Mouse (Mus musculus): ENCODE measurements around the gene Atp5c1.
A peak's percentile ranks its signal among the peaks of the same experiment; 100 is the strongest.

Atp5c1 gene

DNA sequence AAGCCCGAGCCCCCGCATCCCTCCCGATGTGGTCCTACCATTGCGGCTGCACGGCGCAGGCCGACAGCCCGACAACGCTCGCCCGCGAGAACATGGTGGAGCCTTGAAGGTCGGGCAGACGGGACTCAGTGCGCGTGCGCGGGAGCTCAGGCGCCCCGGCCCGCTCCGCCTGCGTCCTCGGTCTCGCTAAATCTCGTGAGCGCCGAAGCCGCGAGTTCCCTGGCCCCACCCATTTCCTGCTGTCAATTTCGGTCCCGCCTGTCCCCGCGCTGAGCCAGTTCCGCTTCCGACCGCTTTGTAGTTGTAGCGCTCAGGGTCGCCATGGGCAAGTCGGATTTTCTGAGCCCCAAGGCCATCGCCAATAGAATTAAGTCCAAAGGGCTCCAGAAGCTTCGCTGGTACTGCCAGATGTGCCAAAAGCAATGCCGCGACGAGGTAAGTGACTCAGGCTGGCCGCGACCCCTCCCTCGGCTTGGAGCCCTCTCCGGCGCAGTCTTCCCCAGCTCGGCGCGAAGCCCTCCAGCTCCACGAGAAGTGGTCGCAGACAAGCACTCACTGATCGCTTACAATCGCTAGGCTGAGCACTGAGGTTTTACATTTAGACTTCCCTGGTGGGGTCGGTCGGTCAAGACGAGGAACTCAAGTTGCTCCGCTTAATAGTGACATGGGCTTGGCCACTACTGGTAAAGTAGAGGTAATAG is at the start of gene Atp5c1, which contains the start of gene Kin:
Atp5c1 (minus strand) TSS at position 201 of the 701 bp plus-strand sequence.
Kin (plus strand) TSS at position 284 of the 701 bp plus-strand sequence.
- DNase-seq: peak; percentile 96

GRCm38 (mm10) chr2:10128571-10128970 is 48.3 kb upstream of the Atp5c1 start:
- DNase-seq: no peak

GRCm38 (mm10) chr2:10127471-10127870 is 47.2 kb upstream of the Atp5c1 start:
- DNase-seq: no peak

- DNase-seq: no peak
Measured at GRCm38 (mm10) chr2:10126122-10126521, 45.8 kb upstream of the Atp5c1 start.

- DNase-seq: no peak
Measured at GRCm38 (mm10) chr2:10121826-10122225, 41.5 kb upstream of the Atp5c1 start.

DNA sequence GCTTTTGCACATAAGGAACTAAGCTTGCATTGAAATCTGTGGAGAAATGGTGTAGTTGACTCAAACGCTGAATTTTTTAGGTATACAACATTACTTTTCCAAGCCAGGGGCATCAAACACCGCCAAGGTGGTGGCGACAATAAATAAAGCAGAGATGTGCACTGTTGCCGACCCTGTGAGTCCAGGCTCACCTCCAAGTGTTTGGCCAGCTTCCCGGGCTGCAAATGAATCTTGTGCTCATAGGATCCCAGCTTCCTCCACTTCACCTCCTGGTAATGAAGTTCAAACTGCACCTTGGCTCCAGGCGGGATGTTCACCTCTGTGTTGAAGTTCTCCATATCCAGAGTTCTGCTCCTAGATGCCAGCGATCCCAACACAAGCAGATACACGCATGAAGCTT is 39.0 kb upstream of the Atp5c1 start:
- no peak for DNase-seq

- DNase-seq: no peak
Measured at GRCm38 (mm10) chr2:10118751-10119150, 38.4 kb upstream of the Atp5c1 start.

DNA sequence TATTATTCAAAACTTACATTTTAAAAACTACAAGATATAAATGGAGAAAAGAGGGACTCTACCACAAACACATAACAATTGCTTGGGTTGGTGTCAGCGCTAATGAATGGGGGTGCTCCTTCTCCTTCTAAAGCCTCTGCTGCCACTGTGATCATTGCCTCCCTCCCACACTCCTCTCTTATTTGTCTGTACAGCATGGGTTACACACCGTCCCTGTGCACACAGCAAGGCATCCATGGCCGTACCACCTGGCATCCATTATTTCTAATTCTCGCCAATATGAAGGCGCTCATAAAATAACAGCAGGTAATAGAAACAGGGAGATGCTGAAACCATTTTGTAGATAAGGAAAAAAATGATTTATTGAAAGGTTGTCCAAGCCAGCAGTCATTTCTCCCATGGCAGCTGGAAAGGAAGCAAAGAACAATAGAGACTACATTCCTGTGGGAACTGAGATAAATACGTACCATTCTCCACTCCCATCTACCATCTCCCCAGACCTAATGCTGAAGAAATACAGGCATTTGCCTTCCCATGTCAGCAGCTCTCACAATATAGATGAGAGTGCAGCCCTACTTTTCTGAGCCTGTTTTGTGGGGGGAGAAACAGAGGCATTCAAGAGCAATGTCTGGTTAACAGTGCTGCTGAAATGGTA is 28.4 kb upstream of the Atp5c1 start:
- no peak for DNase-seq

GRCm38 (mm10) chr2:10101180-10101579 is 20.9 kb upstream of the Atp5c1 start:
- DNase-seq: peak; percentile 26

DNA sequence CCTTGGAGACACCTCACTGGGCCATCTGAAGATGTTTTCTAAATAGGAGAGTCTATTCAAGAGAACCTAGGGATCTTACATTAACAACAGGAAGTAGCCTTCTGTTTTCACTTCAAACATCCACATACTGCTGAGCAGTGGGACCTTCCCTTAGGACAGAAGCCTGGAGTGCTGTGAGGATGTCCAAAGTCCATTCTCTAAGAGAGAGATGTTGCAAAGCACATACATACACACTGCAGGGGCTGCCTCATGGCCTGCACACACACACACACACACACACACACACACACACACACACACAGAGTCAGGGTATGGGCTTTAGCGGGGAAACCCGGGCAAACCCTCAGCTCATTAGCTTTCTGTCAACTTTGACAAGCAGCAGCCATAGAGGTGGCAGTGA is 20.2 kb upstream of the Atp5c1 start:
- DNase-seq: no peak

DNA sequence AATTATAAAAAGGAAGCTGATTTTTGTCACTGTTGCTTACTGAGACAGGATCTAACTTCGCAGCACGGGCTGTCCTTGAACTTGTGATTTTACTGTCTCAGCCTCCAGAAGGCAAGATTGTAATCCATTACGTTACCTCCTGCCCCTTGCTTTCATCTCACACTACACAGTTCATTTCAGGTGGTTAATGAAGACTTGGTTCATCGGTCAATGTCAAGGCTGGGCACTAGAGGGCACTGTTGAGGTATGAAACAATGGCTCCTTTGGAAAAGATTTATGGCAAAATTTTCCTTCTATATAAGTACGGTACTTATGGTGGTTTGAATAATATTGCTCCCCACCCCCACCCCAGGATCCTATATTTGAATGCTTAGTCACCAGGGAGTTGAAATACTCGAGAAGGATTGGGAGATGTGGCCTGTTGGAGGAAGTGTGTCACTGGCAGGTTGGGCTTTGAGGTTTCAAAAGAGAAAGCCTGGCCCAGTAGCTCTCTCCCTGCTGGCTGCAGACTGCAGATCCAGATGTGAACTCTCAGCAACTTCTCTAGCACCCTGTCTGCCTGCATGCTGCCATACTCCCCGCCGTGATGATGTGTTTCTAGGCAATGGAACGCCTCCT is 18.4 kb upstream of the Atp5c1 start:
- DNase-seq: peak; percentile 79

- DNase-seq: no peak
Measured at GRCm38 (mm10) chr2:10094327-10095100, 14.2 kb upstream of the Atp5c1 start.

DNA sequence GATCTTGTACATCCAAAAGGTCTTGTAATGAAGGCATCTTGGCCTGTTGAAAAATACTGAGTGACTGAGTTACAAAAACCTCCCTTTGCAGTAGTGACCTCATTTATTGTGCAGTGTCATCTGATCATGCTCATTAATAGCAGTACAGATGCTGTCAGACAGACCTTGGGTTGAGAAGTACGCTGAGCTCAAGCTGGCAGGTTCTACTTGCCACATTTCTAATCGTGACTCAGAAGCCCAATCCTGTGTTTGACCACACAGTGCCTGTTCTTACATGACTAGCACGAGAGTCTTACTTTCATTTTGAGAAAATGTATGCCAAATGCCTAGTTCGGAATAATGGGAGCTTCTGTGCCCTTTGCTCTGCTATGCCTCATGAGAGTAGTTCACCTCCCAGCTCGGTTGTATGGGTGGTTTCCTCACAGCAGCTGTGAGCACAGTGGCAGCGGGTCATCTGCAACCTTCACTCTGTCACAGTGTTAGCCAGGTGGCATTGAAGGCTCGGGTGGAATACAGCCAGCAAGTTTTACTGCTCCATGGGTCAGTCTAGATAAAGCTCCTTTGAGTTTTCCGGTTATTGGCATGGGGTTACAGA is 7.0 kb upstream of the Atp5c1 start:
- DNase-seq: no peak

- no peak for DNase-seq
Measured at GRCm38 (mm10) chr2:10082737-10083136, 2.4 kb upstream of the Atp5c1 start.

DNA sequence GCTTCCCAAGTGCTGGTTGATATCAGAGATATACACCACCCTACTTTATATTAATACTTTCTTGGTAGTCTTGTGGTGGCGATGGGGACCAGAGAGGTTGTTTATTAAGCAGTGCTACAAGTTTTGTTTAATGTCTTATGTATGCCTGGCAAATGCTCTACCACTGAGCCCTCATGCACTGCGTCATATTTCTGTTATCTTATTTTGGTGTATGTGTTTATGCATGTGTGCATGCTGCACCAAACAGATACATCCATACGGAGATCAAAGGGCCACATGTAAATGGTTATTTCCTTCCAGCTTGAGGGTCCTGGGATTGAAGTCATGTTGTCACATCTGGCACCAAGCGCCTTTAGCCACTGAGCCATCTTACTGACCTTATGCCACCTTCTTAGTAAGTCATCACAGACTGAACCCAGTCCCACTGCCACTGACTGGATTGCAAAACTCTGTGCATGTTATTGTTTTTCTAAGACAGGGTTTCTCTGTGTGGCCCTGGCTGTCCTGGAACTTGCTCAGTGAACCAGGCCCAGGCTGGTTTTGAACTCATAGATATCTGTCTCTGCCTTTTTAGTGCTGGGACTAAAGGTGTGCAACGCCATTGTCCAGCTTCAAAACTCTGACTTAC is 1.3 kb upstream of the Atp5c1 start:
- DNase-seq: no peak

GRCm38 (mm10) chr2:10079745-10080309 is 483 bp downstream of the Atp5c1 start:
- no peak for DNase-seq

DNA sequence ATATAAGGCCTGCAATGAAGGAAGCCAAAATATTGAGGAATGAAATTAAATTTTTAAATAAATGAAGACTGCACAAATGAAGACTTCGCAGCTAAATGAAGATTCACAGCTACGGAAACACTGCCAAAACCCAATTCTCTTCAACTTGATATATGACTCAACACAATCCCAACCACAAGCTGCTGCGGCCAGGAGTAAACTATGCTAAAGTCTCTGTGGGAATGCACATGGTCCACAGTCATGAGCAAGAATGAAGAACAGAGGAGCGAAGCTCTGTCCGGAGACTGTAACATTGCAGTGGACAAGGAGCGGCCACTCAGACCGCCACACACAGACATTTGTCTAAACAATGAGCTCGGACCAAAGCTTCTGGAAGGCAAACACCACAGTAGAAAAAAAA is 3.6 kb downstream of the Atp5c1 start:
- DNase-seq: no peak

DNA sequence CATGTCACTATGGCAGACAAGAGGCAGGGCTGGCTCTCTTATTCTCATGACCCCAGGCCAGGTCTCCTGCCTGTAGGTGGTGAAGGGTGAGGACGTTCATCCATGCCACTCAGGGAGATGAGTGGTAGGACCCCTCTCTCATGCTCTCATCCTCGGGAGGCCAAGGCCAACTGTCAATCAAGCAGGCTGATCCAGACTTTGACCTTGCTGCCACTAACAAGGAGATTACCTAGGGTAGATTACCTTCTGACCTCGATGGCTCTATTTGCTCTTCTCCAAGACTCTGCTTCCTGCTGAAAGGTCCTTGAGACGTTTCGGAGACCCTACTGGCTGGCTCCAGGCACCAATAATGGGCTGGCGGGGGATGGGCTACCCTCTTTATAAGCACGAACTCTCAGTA is 5.8 kb downstream of the Atp5c1 start:
- no peak for DNase-seq

- no peak for DNase-seq
Measured at GRCm38 (mm10) chr2:10071751-10072150, 8.6 kb downstream of the Atp5c1 start.

DNA sequence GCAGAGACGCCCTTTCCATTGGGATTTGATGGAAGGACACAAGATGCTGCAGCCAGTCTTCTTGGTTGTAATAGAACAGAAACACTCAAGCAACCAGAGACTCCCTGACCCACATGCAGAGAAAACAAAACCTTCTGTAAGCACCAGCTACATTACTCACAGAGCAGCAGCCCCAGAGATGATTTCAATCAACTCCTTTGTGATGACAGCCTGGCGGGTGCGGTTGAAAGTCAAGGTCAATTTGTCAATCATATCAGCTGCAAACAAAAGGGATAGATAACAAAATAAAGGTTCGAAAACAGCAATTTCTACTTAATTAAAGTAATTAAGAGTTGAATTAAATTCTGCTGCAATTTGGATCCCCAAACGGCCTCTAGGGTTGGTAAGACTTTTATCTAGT is 21.5 kb downstream of the Atp5c1 start:
- DNase-seq: no peak

- no peak for DNase-seq
Measured at GRCm38 (mm10) chr2:10051996-10052395, 28.3 kb downstream of the Atp5c1 start.

- DNase-seq: no peak
Measured at GRCm38 (mm10) chr2:10050878-10051277, 29.4 kb downstream of the Atp5c1 start.

Measured in right cerebral cortex, postnatal 4 days (tissue).